Mouse (Mus musculus): ENCODE results near the gene Ctnnbip1. TPM values are rescaled to one million over a fixed set of nuclear protein-coding genes. Genes with fewer than 3 reads are reported as not detected.

Gene Ctnnbip1
- polyA plus RNA-seq, 1 experiment from 2014 or later: 56.2 TPM

- Histone ChIP-seq H3K36me3 (ENCODE audit: control insufficient read depth, insufficient read depth, low read length) (no peaks in the 10 kb centered on the region), H3K4me3 (replicated peaks; ENCODE audit: low read length) (no peak overlapping the region), H3K9ac (ENCODE audit: low read length) (no peak overlapping the region), H3K4me1 (ENCODE audit: control insufficient read depth, insufficient read depth, low read length) (no peaks in the 10 kb centered on the region), H3K9me3 (replicated peaks; ENCODE audit: control insufficient read depth, low read length) (no peaks in the 10 kb centered on the region), H3K27me3 (ENCODE audit: control insufficient read depth, insufficient read depth, low read length) (no peaks in the 10 kb centered on the region), H3K4me2 (ENCODE audit: low read depth, low read length) (no peak overlapping the region), H3K27ac (ENCODE audit: low read length) (no peak overlapping the region)
- no peak for ATAC-seq (ENCODE audit: insufficient read depth, low FRiP score)
- WGBS: 46% methylated on average over 6 of the region's 6 CpGs
These were observed 6.8 kb upstream of the Ctnnbip1 start for GRCm38 (mm10) chr4:149511221-149511646.

GRCm38 (mm10) chr4:149512072-149512471, 6.0 kb upstream of the Ctnnbip1 start:
- H3K27me3 ChIP-seq (ENCODE audit: control insufficient read depth, insufficient read depth, low read length): no peaks in the 10 kb centered on the region
- no peaks in the 10 kb centered on the region for H3K4me1 ChIP-seq (ENCODE audit: control insufficient read depth, insufficient read depth, low read length)
- no peak for ATAC-seq (ENCODE audit: insufficient read depth, low FRiP score)
- no peak overlapping the region for H3K9ac ChIP-seq (ENCODE audit: low read length)
- H3K36me3 ChIP-seq (ENCODE audit: control insufficient read depth, insufficient read depth, low read length): no peaks in the 10 kb centered on the region
- H3K4me3 ChIP-seq (replicated peaks; ENCODE audit: low read length): no peak overlapping the region
- no peak overlapping the region for H3K4me2 ChIP-seq (ENCODE audit: low read depth, low read length)
- 65% methylated on average over 7 of the region's 7 CpGs for WGBS
- no peaks in the 10 kb centered on the region for H3K9me3 ChIP-seq (replicated peaks; ENCODE audit: control insufficient read depth, low read length)
- H3K27ac ChIP-seq (ENCODE audit: low read length): no peak overlapping the region

DNA sequence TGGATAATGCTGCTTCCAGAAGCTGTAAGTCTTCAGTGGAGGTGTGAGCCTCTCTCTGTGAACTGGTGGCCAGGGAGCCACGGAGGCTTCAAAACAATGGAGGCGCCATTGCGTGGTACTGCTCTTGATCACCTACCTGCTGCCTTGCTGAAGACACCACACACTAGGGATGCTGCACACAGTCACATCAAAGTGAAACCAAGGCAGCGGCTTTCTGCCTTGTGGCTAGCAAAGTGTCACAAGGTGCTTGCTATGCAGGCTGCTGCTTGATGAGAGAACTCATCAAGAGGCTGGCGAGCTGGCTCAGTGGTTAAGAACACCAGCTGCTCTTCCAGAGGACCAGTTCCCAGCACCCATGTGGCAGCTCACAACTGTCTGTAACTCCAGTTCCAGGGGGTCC, 2.3 kb upstream of the Ctnnbip1 start:
- Histone ChIP-seq H3K27ac (ENCODE audit: low read length) (no peak overlapping the region), H3K36me3 (ENCODE audit: control insufficient read depth, insufficient read depth, low read length) (no peaks in the 10 kb centered on the region), H3K4me1 (ENCODE audit: control insufficient read depth, insufficient read depth, low read length) (peaks cover 8% of the 10 kb centered on the region), H3K9ac (ENCODE audit: low read length) (no peak overlapping the region), H3K4me2 (ENCODE audit: low read depth, low read length) (no peak overlapping the region), H3K4me3 (replicated peaks; ENCODE audit: low read length) (no peak overlapping the region), H3K9me3 (replicated peaks; ENCODE audit: control insufficient read depth, low read length) (no peaks in the 10 kb centered on the region), H3K27me3 (ENCODE audit: control insufficient read depth, insufficient read depth, low read length) (no peaks in the 10 kb centered on the region)
- WGBS: 90% methylated on average over 5 of the region's 5 CpGs
- ATAC-seq (ENCODE audit: insufficient read depth, low FRiP score): no peak

DNA sequence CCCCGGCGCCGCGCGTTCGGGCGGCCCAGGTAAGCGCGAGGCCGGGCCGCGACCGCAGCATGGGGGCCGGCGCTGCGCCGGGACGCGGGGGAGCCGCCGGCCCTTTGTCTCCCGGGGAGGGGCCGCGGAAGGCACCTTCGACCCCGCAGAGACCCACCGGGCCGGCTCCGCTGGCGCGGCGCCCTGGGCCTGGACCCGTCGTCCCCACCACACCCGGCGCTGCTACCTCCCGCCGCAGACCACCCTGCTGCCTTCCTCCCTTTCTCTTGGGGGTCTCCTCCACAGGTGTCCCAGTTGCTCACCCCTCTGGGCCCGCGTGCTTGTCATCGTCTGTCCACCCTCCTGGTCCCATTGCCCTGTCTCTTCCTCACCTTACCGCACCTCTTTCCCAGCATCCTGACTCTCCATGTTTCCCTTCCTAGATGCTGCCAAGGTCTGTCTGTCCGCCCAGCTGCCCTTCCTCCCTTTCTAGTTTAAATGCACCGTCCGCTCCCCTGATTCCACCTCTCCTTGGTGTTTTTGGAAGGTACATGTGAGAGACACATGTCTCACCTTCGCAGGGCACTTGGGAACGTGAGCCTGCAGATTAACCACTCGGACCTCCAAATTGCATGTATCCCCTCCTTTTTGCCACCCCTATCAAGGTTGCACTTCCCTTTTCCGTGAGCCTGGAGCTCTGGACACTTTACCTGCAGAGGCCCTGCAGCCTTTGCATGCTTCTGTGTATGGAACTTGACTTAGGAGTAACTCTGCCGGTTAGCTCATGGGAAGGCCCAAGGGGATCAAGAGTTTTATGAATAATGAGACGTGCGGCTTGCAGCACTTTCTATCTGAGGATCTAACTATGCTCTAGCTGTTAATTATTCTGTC, 550 bp downstream of the Ctnnbip1 start:
- H3K27me3 ChIP-seq (ENCODE audit: control insufficient read depth, insufficient read depth, low read length): no peaks in the 10 kb centered on the region

GRCm38 (mm10) chr4:149521258-149521657, 3.2 kb downstream of the Ctnnbip1 start:
- Histone ChIP-seq H3K9ac (ENCODE audit: low read length) (no peak overlapping the region), H3K27me3 (ENCODE audit: control insufficient read depth, insufficient read depth, low read length) (no peaks in the 10 kb centered on the region), H3K9me3 (replicated peaks; ENCODE audit: control insufficient read depth, low read length) (no peaks in the 10 kb centered on the region), H3K27ac (ENCODE audit: low read length) (no peak overlapping the region), H3K4me2 (ENCODE audit: low read depth, low read length) (no peak overlapping the region), H3K4me1 (ENCODE audit: control insufficient read depth, insufficient read depth, low read length) (peaks cover 21% of the 10 kb centered on the region), H3K4me3 (replicated peaks; ENCODE audit: low read length) (no peak overlapping the region), H3K36me3 (ENCODE audit: control insufficient read depth, insufficient read depth, low read length) (no peaks in the 10 kb centered on the region)
- WGBS: 64% methylated on average over 10 of the region's 10 CpGs
- ATAC-seq (ENCODE audit: insufficient read depth, low FRiP score): no peak

More for the DNA sequence above, 550 bp downstream of the Ctnnbip1 start:
- Histone ChIP-seq H3K4me2 (ENCODE audit: low read depth, low read length) (peak overlapping the region; percentile 97), H3K4me1 (ENCODE audit: control insufficient read depth, insufficient read depth, low read length) (peaks cover 11% of the 10 kb centered on the region), H3K9ac (ENCODE audit: low read length) (peak overlapping the region; percentile 92), H3K4me3 (replicated peaks; ENCODE audit: low read length) (peak overlapping the region; percentile 85), H3K36me3 (ENCODE audit: control insufficient read depth, insufficient read depth, low read length) (no peaks in the 10 kb centered on the region), H3K9me3 (replicated peaks; ENCODE audit: control insufficient read depth, low read length) (no peaks in the 10 kb centered on the region), H3K27ac (ENCODE audit: low read length) (peak overlapping the region; percentile 40; the same call in 1 of the 2 replicates)
- 4% methylated on average over 44 of the region's 52 CpGs for WGBS
- no peak for ATAC-seq (ENCODE audit: insufficient read depth, low FRiP score)

DNA sequence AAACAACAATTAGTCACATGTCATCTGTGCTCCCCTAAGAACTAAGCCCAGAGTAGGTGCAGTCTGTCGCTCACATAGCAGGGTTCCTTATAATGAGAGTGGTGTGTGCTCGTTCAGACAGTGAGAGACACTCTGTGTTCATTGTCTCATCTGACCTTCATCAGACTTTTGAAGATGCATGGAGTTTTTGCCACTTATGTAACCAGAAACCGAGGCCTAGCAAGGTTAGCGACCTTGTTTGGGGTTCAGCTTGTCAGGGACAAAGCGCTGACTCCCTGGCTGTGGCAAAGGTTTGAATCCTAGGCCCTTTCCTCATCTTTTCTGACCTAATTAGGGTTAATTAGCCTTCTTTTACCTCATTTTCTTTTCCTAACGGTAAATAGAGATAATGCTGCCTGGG, 5.9 kb downstream of the Ctnnbip1 start:
- ATAC-seq (ENCODE audit: insufficient read depth, low FRiP score): no peak
- Histone ChIP-seq H3K9ac (ENCODE audit: low read length) (no peak overlapping the region), H3K27me3 (ENCODE audit: control insufficient read depth, insufficient read depth, low read length) (no peaks in the 10 kb centered on the region), H3K9me3 (replicated peaks; ENCODE audit: control insufficient read depth, low read length) (no peaks in the 10 kb centered on the region), H3K36me3 (ENCODE audit: control insufficient read depth, insufficient read depth, low read length) (no peaks in the 10 kb centered on the region), H3K4me1 (ENCODE audit: control insufficient read depth, insufficient read depth, low read length) (peaks cover 35% of the 10 kb centered on the region), H3K4me2 (ENCODE audit: low read depth, low read length) (no peak overlapping the region), H3K4me3 (replicated peaks; ENCODE audit: low read length) (no peak overlapping the region), H3K27ac (ENCODE audit: low read length) (no peak overlapping the region)
- WGBS: 90% methylated on average over 6 of the region's 6 CpGs

GRCm38 (mm10) chr4:149525170-149525569, 7.1 kb downstream of the Ctnnbip1 start:
- Histone ChIP-seq H3K9ac (ENCODE audit: low read length) (no peak overlapping the region), H3K9me3 (replicated peaks; ENCODE audit: control insufficient read depth, low read length) (no peaks in the 10 kb centered on the region), H3K4me2 (ENCODE audit: low read depth, low read length) (no peak overlapping the region), H3K4me3 (replicated peaks; ENCODE audit: low read length) (no peak overlapping the region), H3K4me1 (ENCODE audit: control insufficient read depth, insufficient read depth, low read length) (peaks cover 31% of the 10 kb centered on the region; the same call in 1 of the 2 replicates), H3K27ac (ENCODE audit: low read length) (peak overlapping the region; percentile 43; the same call in 1 of the 2 replicates), H3K36me3 (ENCODE audit: control insufficient read depth, insufficient read depth, low read length) (no peaks in the 10 kb centered on the region), H3K27me3 (ENCODE audit: control insufficient read depth, insufficient read depth, low read length) (no peaks in the 10 kb centered on the region)
- 83% methylated on average over 4 of the region's 4 CpGs for WGBS
- ATAC-seq (ENCODE audit: insufficient read depth, low FRiP score): no peak

GRCm38 (mm10) chr4:149525811-149526210, 7.8 kb downstream of the Ctnnbip1 start:
- Histone ChIP-seq H3K4me2 (ENCODE audit: low read depth, low read length) (no peak overlapping the region), H3K27me3 (ENCODE audit: control insufficient read depth, insufficient read depth, low read length) (no peaks in the 10 kb centered on the region), H3K9ac (ENCODE audit: low read length) (no peak overlapping the region), H3K36me3 (ENCODE audit: control insufficient read depth, insufficient read depth, low read length) (no peaks in the 10 kb centered on the region), H3K27ac (ENCODE audit: low read length) (peak overlapping the region; percentile 43), H3K9me3 (replicated peaks; ENCODE audit: control insufficient read depth, low read length) (no peaks in the 10 kb centered on the region), H3K4me1 (ENCODE audit: control insufficient read depth, insufficient read depth, low read length) (peaks cover 31% of the 10 kb centered on the region; the same call in 1 of the 2 replicates), H3K4me3 (replicated peaks; ENCODE audit: low read length) (no peak overlapping the region)
- no peak for ATAC-seq (ENCODE audit: insufficient read depth, low FRiP score)
- 69% methylated on average over 6 of the region's 6 CpGs for WGBS

DNA sequence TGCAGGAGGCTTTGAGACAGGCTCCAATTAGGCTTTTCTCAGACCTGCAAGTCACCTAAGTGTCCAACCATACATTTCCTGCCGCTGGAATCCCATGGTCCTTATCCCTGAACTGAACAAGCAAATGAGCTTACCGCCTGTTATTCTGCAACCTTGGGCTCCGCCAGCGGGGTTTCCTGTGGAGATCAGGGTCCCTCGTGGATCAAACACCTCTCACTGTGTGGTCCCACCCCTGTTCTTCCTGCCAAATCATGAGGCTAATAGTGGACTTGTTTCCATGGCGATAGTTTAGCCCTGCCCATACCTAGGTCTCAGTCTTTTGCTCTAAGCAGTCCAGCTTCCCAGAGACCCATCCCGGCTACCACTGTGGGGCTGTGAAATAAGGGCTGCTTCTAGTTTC, 8.3 kb downstream of the Ctnnbip1 start:
- H3K27ac ChIP-seq (ENCODE audit: low read length): peak overlapping the region; percentile 43; the same call in 1 of the 2 replicates
- peaks cover 31% of the 10 kb centered on the region; the same call in 1 of the 2 replicates for H3K4me1 ChIP-seq (ENCODE audit: control insufficient read depth, insufficient read depth, low read length)
- no peak overlapping the region for H3K4me2 ChIP-seq (ENCODE audit: low read depth, low read length)
- 35% methylated on average over 7 of the region's 7 CpGs for WGBS
- H3K27me3 ChIP-seq (ENCODE audit: control insufficient read depth, insufficient read depth, low read length): no peaks in the 10 kb centered on the region
- H3K4me3 ChIP-seq (replicated peaks; ENCODE audit: low read length): no peak overlapping the region
- no peaks in the 10 kb centered on the region for H3K9me3 ChIP-seq (replicated peaks; ENCODE audit: control insufficient read depth, low read length)
- H3K9ac ChIP-seq (ENCODE audit: low read length): no peak overlapping the region
- no peaks in the 10 kb centered on the region for H3K36me3 ChIP-seq (ENCODE audit: control insufficient read depth, insufficient read depth, low read length)
- peak; percentile 22; the same call in 1 of the 2 replicates for ATAC-seq (ENCODE audit: insufficient read depth, low FRiP score)
